Mouse (Mus musculus) MEL (cell line): ENCODE measurements around the gene Ivl. TPM values are rescaled to one million over a fixed set of nuclear protein-coding genes. Genes with fewer than 3 reads are reported as not detected.

Source experiments
- DNase-seq: peaks from one replicate; pipeline ENCODE4 v3.0.0; 2011; ENCODE audit warnings: low read depth, low spot score
- H3K27ac ChIP-seq: 2 replicates; pipeline ENCODE4 v1.5.1; 2012; ENCODE audit warnings: low read depth, mild to moderate bottlenecking, control low read depth, low read length, moderate library complexity; ENCODE audit not compliant: control insufficient read depth
- H3K27me3 ChIP-seq, 2 experiments: fragments of 150-350 bp in 1 of 2; sonication (generic) in 1 of 2; 2 replicates each; pipeline ENCODE4 v1.6.1; 2012; ENCODE audit warnings: low read length in 2 of 2, mild to moderate bottlenecking in 2 of 2, improper control_type of control experiment in 1 of 2, moderate library complexity in 1 of 2; ENCODE audit not compliant: insufficient read depth in 2 of 2, control insufficient read depth in 1 of 2
- H3K36me3 ChIP-seq, 2 experiments: 2 replicates each; pipeline ENCODE4 v1.6.1; 2012 to 2014; ENCODE audit warnings: low read length in 2 of 2, improper control_type of control experiment in 1 of 2, inconsistent platforms in 1 of 2, mild to moderate bottlenecking in 1 of 2; ENCODE audit not compliant: insufficient read depth in 2 of 2, control insufficient read depth in 1 of 2
- H3K4me1 ChIP-seq, 2 experiments: fragments of 150-350 bp in 1 of 2; sonication (generic) in 1 of 2; 2 replicates each; pipeline ENCODE4 v1.6.1; 2012; ENCODE audit warnings: low read length in 2 of 2, improper control_type of control experiment in 1 of 2, mild to moderate bottlenecking in 1 of 2; ENCODE audit not compliant: insufficient read depth in 2 of 2, control insufficient read depth in 1 of 2
- H3K4me3 ChIP-seq, 2 experiments: fragments of 150-350 bp in 1 of 2; sonication (generic) in 1 of 2; 2 replicates each; pipeline ENCODE4 v1.5.1; 2012; ENCODE audit warnings: low read depth in 2 of 2, low read length in 2 of 2, mild to moderate bottlenecking in 2 of 2, moderate library complexity in 2 of 2, control low read depth in 1 of 2, improper control_type of control experiment in 1 of 2; ENCODE audit not compliant: control insufficient read depth in 1 of 2, insufficient read depth in 1 of 2
- H3K79me2 ChIP-seq: 2 replicates; pipeline ENCODE4 v1.6.1; 2012; ENCODE audit warnings: mild to moderate bottlenecking, low read length, moderate library complexity; ENCODE audit not compliant: control insufficient read depth, poor library complexity, insufficient read depth
- H3K9ac ChIP-seq: 2 replicates; pipeline ENCODE4 v1.6.1; 2012; ENCODE audit warnings: low read depth, mild to moderate bottlenecking, control low read depth, low read length, moderate library complexity; ENCODE audit not compliant: control insufficient read depth, poor library complexity, severe bottlenecking
- H3K9me3 ChIP-seq: fragments of 150-350 bp; sonication (generic); replicated peaks from 2 replicates; pipeline ENCODE4 v1.6.1; 2012; ENCODE audit warnings: mild to moderate bottlenecking, low read length, improper control_type of control experiment, moderate library complexity; ENCODE audit not compliant: insufficient read depth
- CHD1 ChIP-seq: IDR thresholded peaks from 2 replicates; pipeline ENCODE4 v1.6.1; 2012; ENCODE audit warnings: low read depth, mild to moderate bottlenecking, inconsistent platforms, low read length, improper control_type of control experiment
- CHD2 ChIP-seq: IDR thresholded peaks from 2 replicates; pipeline ENCODE4 v1.6.1; 2011; ENCODE audit warnings: low read length, improper control_type of control experiment
- E2F4 ChIP-seq: IDR thresholded peaks from 2 replicates; pipeline ENCODE4 v1.6.1; 2011; ENCODE audit warnings: low read depth, low read length, improper control_type of control experiment, borderline replicate concordance
- EP300 ChIP-seq, 2 experiments: IDR thresholded peaks; 2 replicates each; pipeline ENCODE4 v1.6.1; 2011; ENCODE audit warnings: improper control_type of control experiment in 2 of 2, low read length in 2 of 2, low read depth in 1 of 2, mild to moderate bottlenecking in 1 of 2
- ETS1 ChIP-seq: IDR thresholded peaks from 2 replicates; pipeline ENCODE4 v1.6.1; 2012; ENCODE audit warnings: low read depth, mild to moderate bottlenecking, inconsistent platforms, low read length, improper control_type of control experiment, moderate library complexity
- GABPA ChIP-seq: IDR thresholded peaks from 2 replicates; pipeline ENCODE4 v1.6.1; 2012; ENCODE audit warnings: low read depth, mild to moderate bottlenecking, inconsistent platforms, low read length, improper control_type of control experiment, moderate library complexity
- HCFC1 ChIP-seq: IDR thresholded peaks from 2 replicates; pipeline ENCODE4 v1.6.1; 2012; ENCODE audit warnings: low read depth, mild to moderate bottlenecking, inconsistent platforms, low read length, improper control_type of control experiment, moderate library complexity
- MAFK ChIP-seq: IDR thresholded peaks from 2 replicates; pipeline ENCODE4 v1.6.1; 2011; ENCODE audit warnings: low read depth, mild to moderate bottlenecking, low read length, improper control_type of control experiment, borderline replicate concordance
- MEF2A ChIP-seq: IDR thresholded peaks from 2 replicates; pipeline ENCODE4 v1.6.1; 2014; ENCODE audit warnings: low read depth, mild to moderate bottlenecking, inconsistent platforms, low read length, improper control_type of control experiment; ENCODE audit not compliant: poor library complexity, insufficient replicate concordance, severe bottlenecking; ENCODE audit errors: extremely low read depth
- MXI1 ChIP-seq: IDR thresholded peaks from 2 replicates; pipeline ENCODE4 v1.6.1; 2011; ENCODE audit warnings: mild to moderate bottlenecking, low read depth, low read length, improper control_type of control experiment
- MYC ChIP-seq: IDR thresholded peaks from 2 replicates; pipeline ENCODE4 v1.6.1; 2011; ENCODE audit warnings: low read depth, mild to moderate bottlenecking, low read length, improper control_type of control experiment, moderate library complexity
- NELFE ChIP-seq: IDR thresholded peaks from 2 replicates; pipeline ENCODE4 v1.6.1; 2011; ENCODE audit warnings: low read depth, low read length, improper control_type of control experiment
- POLR2AphosphoS5 ChIP-seq: IDR thresholded peaks from 2 replicates; pipeline ENCODE4 v1.6.1; 2012; ENCODE audit warnings: low read depth, borderline replicate concordance, mild to moderate bottlenecking, inconsistent platforms, low read length, moderate library complexity, mixed read lengths
- RCOR1 ChIP-seq: IDR thresholded peaks from 2 replicates; pipeline ENCODE4 v1.6.1; 2012; ENCODE audit warnings: low read depth, mild to moderate bottlenecking, inconsistent platforms, low read length, improper control_type of control experiment
- UBTF ChIP-seq: IDR thresholded peaks from 2 replicates; pipeline ENCODE4 v1.6.1; 2012; ENCODE audit warnings: low read depth, mild to moderate bottlenecking, inconsistent platforms, low read length, improper control_type of control experiment, moderate library complexity, borderline replicate concordance; ENCODE audit not compliant: insufficient read depth
- USF2 ChIP-seq, 2 experiments: IDR thresholded peaks; 2 replicates each; pipeline ENCODE4 v1.6.1; 2011 to 2012; ENCODE audit warnings: improper control_type of control experiment in 2 of 2, low read length in 2 of 2, borderline replicate concordance in 1 of 2, inconsistent platforms in 1 of 2, low read depth in 1 of 2, mild to moderate bottlenecking in 1 of 2; ENCODE audit not compliant: insufficient read depth in 1 of 2
- ZKSCAN1 ChIP-seq: IDR thresholded peaks from 2 replicates; pipeline ENCODE4 v1.6.1; 2012; ENCODE audit warnings: low read depth, mild to moderate bottlenecking, inconsistent platforms, low read length, improper control_type of control experiment, moderate library complexity
- ZMIZ1 ChIP-seq: IDR thresholded peaks from 2 replicates; pipeline ENCODE4 v1.6.1; 2012; ENCODE audit warnings: low read depth, mild to moderate bottlenecking, inconsistent platforms, low read length, improper control_type of control experiment, moderate library complexity
- ZNF384 ChIP-seq: IDR thresholded peaks from 2 replicates; pipeline ENCODE4 v1.6.1; 2012; ENCODE audit warnings: low read depth, mild to moderate bottlenecking, inconsistent platforms, low read length, improper control_type of control experiment
- polyA plus RNA-seq, 2 experiments: library from polyadenylated mRNA; stranded (reverse) in 1 of 2; unstranded in 1 of 2; fragments of >175 nt in 1 of 2; fragments of >200 nt in 1 of 2; gene quantifications; 2 replicates each; pipeline versions ENCODE4 v1.2.1 to v1.2.4; 2012; ENCODE audit warnings: low replicate concordance in 2 of 2, low read depth in 1 of 2; ENCODE audit not compliant: insufficient read length in 2 of 2, insufficient read depth in 1 of 2, missing spikeins in 1 of 2
- total RNA-seq: library from RNA; depleted of rRNA; stranded (reverse); fragments of 300-350 nt; gene quantifications from 2 replicates; pipeline ENCODE4 v1.2.3, GENCODE M21; 2012

Ivl gene
- total and polyA plus RNA-seq, 3 experiments: not detected

GRCm38 (mm10) chr3:92579508-92579907 is 6.0 kb upstream of the Ivl start:
- Histone ChIP-seq H3K27me3 (no peaks in the 10 kb centered on the region), H3K4me1 (no peaks in the 10 kb centered on the region), H3K36me3 (no peaks in the 10 kb centered on the region), H3K9ac (no peak overlapping the region), H3K27ac (no peak overlapping the region), H3K79me2 (no peaks in the 10 kb centered on the region), H3K4me3 (no peak overlapping the region), H3K9me3 (no peaks in the 10 kb centered on the region)
- DNase-seq: no peak
- TF ChIP-seq HCFC1: no peak
- TF ChIP-seq MXI1: no peak
- no peak for TF ChIP-seq RCOR1
- no peak for TF ChIP-seq ZNF384
- no peak for TF ChIP-seq CHD2
- no peak for TF ChIP-seq MAFK

GRCm38 (mm10) chr3:92578652-92579413 is 5.3 kb upstream of the Ivl start:
- TF ChIP-seq USF2 (IDR thresholded peaks at IDR 0.05; ENCODE audit: borderline replicate concordance in 1 of 2, insufficient read depth in 1 of 2, low read depth in 1 of 2, low read length in 2 of 2): no peak
- TF ChIP-seq EP300 (IDR thresholded peaks at IDR 0.05; ENCODE audit: low read depth in 1 of 2, low read length in 2 of 2): no peak
- TF ChIP-seq ZKSCAN1: no peak
- TF ChIP-seq MEF2A: no peak
- no peak for TF ChIP-seq ETS1
- TF ChIP-seq RCOR1: no peak
- no peak for TF ChIP-seq POLR2AphosphoS5
- TF ChIP-seq GABPA: no peak
- TF ChIP-seq UBTF: no peak
- TF ChIP-seq MYC: no peak
- TF ChIP-seq E2F4: no peak
- no peak for TF ChIP-seq NELFE
- no peak for TF ChIP-seq CHD1
- no peak for TF ChIP-seq ZMIZ1
- TF ChIP-seq, all 39 proteins: peak for 0
- no peaks in the 10 kb centered on the region for H3K36me3 ChIP-seq
- H3K4me3 ChIP-seq: no peak overlapping the region
- H3K27ac ChIP-seq: no peak overlapping the region
- no peak overlapping the region for H3K9ac ChIP-seq
- no peaks in the 10 kb centered on the region for H3K27me3 ChIP-seq
- H3K79me2 ChIP-seq: no peaks in the 10 kb centered on the region
- DNase-seq: no peak
- H3K4me1 ChIP-seq: no peaks in the 10 kb centered on the region
- no peaks in the 10 kb centered on the region for H3K9me3 ChIP-seq
